17 mouse cellular contexts compared by ENCODE assay signal in the genomic region with DNA sequence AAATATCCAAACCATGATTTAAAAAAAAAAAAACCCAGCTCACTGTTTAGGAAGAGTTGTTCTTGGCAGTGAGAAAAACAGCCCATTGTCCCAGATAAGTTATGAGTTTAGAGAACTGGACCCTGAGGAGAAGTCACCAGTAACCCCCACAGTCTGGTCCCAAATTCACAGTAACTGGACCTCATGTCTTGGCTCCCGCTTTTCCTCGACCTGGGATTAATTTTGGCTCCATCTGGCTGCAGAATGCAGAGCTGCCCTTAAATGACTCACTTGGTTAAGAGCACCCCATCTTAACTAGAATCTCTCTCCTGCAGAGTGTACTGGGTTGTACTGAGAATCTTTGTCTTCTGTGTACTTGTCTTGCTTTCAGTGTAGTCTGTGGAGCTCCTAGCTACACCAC.
"Had no signal": no experiment of that assay in that cellular context is flagged by ENCODE, and none has a peak within 500 bp of the region (broad histone marks: within the 10 kb centered on the region; RNA-seq: fewer than 3 reads in every experiment).

No protein-coding gene starts in this region.

- H3K36me3 ChIP-seq: lung, embryonic 15.5 days; midbrain, embryonic 13.5 days; midbrain, embryonic 15.5 days; neural tube, embryonic 12.5 days; stomach, embryonic 15.5 days had no signal

- H3K4me2 ChIP-seq: lung, embryonic 15.5 days; midbrain, embryonic 11.5 days; midbrain, embryonic 13.5 days; midbrain, embryonic 15.5 days; neural tube, embryonic 12.5 days; stomach, embryonic 15.5 days had no signal

- DNase-seq: liver, postnatal 0 days; lung, adult 2 months; lung, postnatal 14 days; lung, postnatal 36 days; right cerebral cortex, postnatal 14 days; thymus, adult 18-20 months; thymus, postnatal 14 days; thymus, postnatal 36 days had no signal

- ATAC-seq: liver, postnatal 0 days; lung, postnatal 0 days; midbrain, embryonic 13.5 days; midbrain, embryonic 15.5 days had no signal

- H3K4me1 ChIP-seq: lung, embryonic 15.5 days; megakaryocyte, embryonic 14.5 days; midbrain, embryonic 13.5 days; midbrain, embryonic 15.5 days; neural tube, embryonic 12.5 days; stomach, embryonic 15.5 days had no signal

- H3K9me3 ChIP-seq: lung, embryonic 15.5 days; megakaryocyte, embryonic 14.5 days; midbrain, embryonic 13.5 days; midbrain, embryonic 15.5 days; neural tube, embryonic 12.5 days; stomach, embryonic 15.5 days had no signal

- H3K4me3 ChIP-seq: lung, embryonic 15.5 days; megakaryocyte, embryonic 14.5 days; midbrain, embryonic 13.5 days; midbrain, embryonic 15.5 days; neural tube, embryonic 12.5 days; stomach, embryonic 15.5 days had no signal

- H3K27me3 ChIP-seq: lung, embryonic 15.5 days; megakaryocyte, embryonic 14.5 days; midbrain, embryonic 13.5 days; midbrain, embryonic 15.5 days; neural tube, embryonic 12.5 days; stomach, embryonic 15.5 days had no signal

- H3K9ac ChIP-seq: liver, postnatal 0 days; lung, embryonic 15.5 days; midbrain, embryonic 13.5 days; midbrain, embryonic 15.5 days; neural tube, embryonic 12.5 days; stomach, embryonic 15.5 days had no signal

- H3K27ac ChIP-seq: lung, embryonic 15.5 days; macrophage; midbrain, embryonic 13.5 days; midbrain, embryonic 15.5 days; neural tube, embryonic 12.5 days; stomach, embryonic 15.5 days had no signal
